Comparison of ENCODE assay signal across 10 mouse cellular contexts in genomic region chr10:58354561-58354960, GRCm38 (mm10). TPM values are rescaled to one million over a fixed set of nuclear protein-coding genes. Genes with fewer than 3 reads are reported as not detected.
DNase-seq lines count a peak whose midpoint lies in the region; ATAC-seq and TF ChIP-seq lines count a peak whose summit lies in the region.
"Had no signal": no experiment of that assay in that cellular context is flagged by ENCODE, and none has a peak within 500 bp of the region (broad histone marks: within the 10 kb centered on the region; RNA-seq: fewer than 3 reads in every experiment).

No protein-coding gene starts in this region.

- peaks cover 11% of the 10 kb centered on the region for H3K4me1 ChIP-seq in heart, adult 2 months (ENCODE audit: control insufficient read depth, insufficient read depth, low read length)
- peaks cover 50% of the 10 kb centered on the region for H3K4me1 ChIP-seq in liver, embryonic 12.5 days
- H3K4me1 ChIP-seq in forebrain, embryonic 16.5 days (replicated peaks; ENCODE audit: control insufficient read depth, insufficient read depth, low read length): peaks cover 6% of the 10 kb centered on the region

- peak overlapping the region; percentile 70 for H3K27ac ChIP-seq in heart, adult 2 months
- H3K27ac ChIP-seq in liver, embryonic 12.5 days: peak overlapping the region; percentile 39
- H3K27ac ChIP-seq in forebrain, embryonic 16.5 days (ENCODE audit: low read length): no peak overlapping the region

- peaks cover 2% of the 10 kb centered on the region; the same call in 1 of the 2 replicates for H3K79me2 ChIP-seq in heart, adult 2 months (replicated peaks; ENCODE audit: control insufficient read depth, insufficient read depth, low read length)

- TF ChIP-seq EP300 in heart, adult 2 months (IDR thresholded peaks at IDR 0.05; ENCODE audit: insufficient read depth, low read depth, low read length): no peak

- DNase-seq in heart, adult 2 months: peak in 1 of 2 experiments; percentile 29
- DNase-seq in heart, postnatal 36 days: no peak
- DNase-seq in 416B (ENCODE audit: low read depth): peak; percentile 99
- peak; percentile 43 for DNase-seq in c-Kit-positive CD71-negative TER-119-negative erythroid progenitor cells, embryonic 14.5 days (ENCODE audit: low read depth)
- DNase-seq in urinary bladder, postnatal 10 days (ENCODE audit: low spot score): no peak
- no peak for DNase-seq in cerebellum, adult 8-10 months
- DNase-seq: kidney, postnatal 14 days; lung, postnatal 36 days had no signal

- 4% methylated on average over 3 of the region's 3 CpGs for WGBS in heart, adult 2 months
- WGBS in liver, embryonic 12.5 days (ENCODE audit: insufficient replicate concordance): 12% methylated on average over 3 of the region's 3 CpGs
- WGBS in forebrain, embryonic 16.5 days: 20% methylated on average over 3 of the region's 3 CpGs

- TF ChIP-seq POLR2A in heart, adult 2 months (IDR thresholded peaks at IDR 0.05; ENCODE audit: insufficient read depth, low read depth, low read length): no peak

- intact Hi-C loops in heart, adult 2 months (cut with DNase I): loop anchor here (2.0 to 10.0 kb wide), 3 partner anchors 32 to 270 kb away; partner anchors contain the start of gene Lims1
- intact Hi-C loops in heart, postnatal 36 days (cut with DNase I): loop anchor here (2.0 kb wide), 1 partner anchor 30 kb away; no protein-coding TSS in a partner anchor

- peaks cover 23% of the 10 kb centered on the region for H3K36me3 ChIP-seq in heart, adult 2 months (ENCODE audit: control insufficient read depth, insufficient read depth, low read length)
- no peaks in the 10 kb centered on the region for H3K36me3 ChIP-seq in liver, embryonic 12.5 days
- no peaks in the 10 kb centered on the region for H3K36me3 ChIP-seq in forebrain, embryonic 16.5 days (ENCODE audit: control insufficient read depth, insufficient read depth)

- no peak overlapping the region; the same call in 1 of the 2 replicates for H3K4me3 ChIP-seq in heart, adult 2 months
- H3K4me3 ChIP-seq in liver, embryonic 12.5 days: no peak overlapping the region
- no peak overlapping the region for H3K4me3 ChIP-seq in forebrain, embryonic 16.5 days (replicated peaks; ENCODE audit: low read length)

- ATAC-seq in liver, embryonic 12.5 days: peak; percentile 84
- no peak for ATAC-seq in forebrain, embryonic 16.5 days

- no peak for TF ChIP-seq CTCF in heart, adult 2 months (IDR thresholded peaks at IDR 0.05)

- H3K4me2 ChIP-seq in liver, embryonic 12.5 days: peak overlapping the region; percentile 41
- H3K4me2 ChIP-seq in forebrain, embryonic 16.5 days (ENCODE audit: low read length): no peak overlapping the region

- no peaks in the 10 kb centered on the region for H3K9me3 ChIP-seq in liver, embryonic 12.5 days (replicated peaks)
- no peaks in the 10 kb centered on the region for H3K9me3 ChIP-seq in forebrain, embryonic 16.5 days (ENCODE audit: control insufficient read depth, low read length)

- H3K9ac ChIP-seq in heart, adult 2 months (ENCODE audit: low read depth, low read length): peak overlapping the region; percentile 33; the same call in 1 of the 2 replicates
- 0 out of 2 replicates have a peak overlapping the region, but pooled peaks have one; percentile 54 for H3K9ac ChIP-seq in liver, embryonic 12.5 days
- no peak overlapping the region for H3K9ac ChIP-seq in forebrain, embryonic 16.5 days (replicated peaks; ENCODE audit: low read depth, low read length)

- no peaks in the 10 kb centered on the region for H3K27me3 ChIP-seq in heart, adult 2 months (ENCODE audit: control insufficient read depth, insufficient read depth, low read length)
- H3K27me3 ChIP-seq in liver, embryonic 12.5 days (replicated peaks): no peaks in the 10 kb centered on the region
- no peaks in the 10 kb centered on the region for H3K27me3 ChIP-seq in forebrain, embryonic 16.5 days (replicated peaks; ENCODE audit: control insufficient read depth, insufficient read depth, low read length)

RNA-seq across cellular contexts. Expression of gene Lims1, which starts 31.3 kb away (rescaled TPM):
- 100 to 1,000 TPM; 144 to 155 TPM for total RNA-seq in heart, adult 2 months (2021)
- polyA plus RNA-seq in heart, adult 2 months (2012; rRNA removed): 25.6 and 64.3 TPM in 2 replicates
- 100 to 1,000 TPM; 159 to 186 TPM for total RNA-seq in heart, postnatal 36 days (2021)
- polyA plus RNA-seq in liver, embryonic 12.5 days (2016; fragmentation: Nextera tagmentation; extraction: Ambion mirVana): 112 and 121 TPM in 2 replicates
- polyA plus RNA-seq in forebrain, embryonic 16.5 days (2015; fragmentation: Nextera tagmentation; extraction: Ambion mirVana): 64.2 and 73.6 TPM in 2 replicates

Comparison
In these comparisons a context has a peak if more than half of its experiments do, and no peak if none do; other contexts are left out.
1. DNase-seq: peak in 416B (single experiment) and c-Kit-positive CD71-negative TER-119-negative erythroid progenitor cells, embryonic 14.5 days (single experiment); none in heart, postnatal 36 days (0 of 2), urinary bladder, postnatal 10 days (single experiment) and cerebellum, adult 8-10 months (single experiment).